Mouse (Mus musculus) lung, postnatal 25 days (tissue): ENCODE results near the gene Tcstv3.
A peak's percentile ranks its signal among the peaks of the same experiment; 100 is the strongest.
"Not testable (repeated sequence)": the region's sequence is repeated elsewhere in the genome, so short reads cannot be mapped to it uniquely, and the experiment has no call there.

Source experiments
- DNase-seq: peaks from one replicate; pipeline ENCODE4 v3.0.0; 2022; ENCODE audit warnings: low spot score

The Tcstv3 gene

DNA sequence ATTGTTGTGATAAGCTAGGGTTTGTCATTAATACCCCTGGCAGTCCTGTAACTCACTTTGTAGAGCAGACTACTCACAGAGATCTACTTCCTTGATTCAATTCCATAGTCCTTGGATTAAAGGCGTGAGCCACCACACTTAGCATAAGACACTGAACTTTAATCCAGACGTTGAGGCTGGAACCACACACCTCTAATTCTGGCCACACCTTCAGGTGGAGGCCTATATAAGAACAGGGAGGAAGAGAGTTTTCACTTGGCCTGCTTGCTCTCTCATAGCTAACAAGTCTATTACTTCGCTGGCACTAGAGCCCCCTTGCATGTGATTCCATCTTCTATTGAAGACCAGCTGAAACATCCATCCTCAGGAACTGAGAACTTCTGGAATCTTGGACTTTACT is at the start of gene Tcstv3:
TSS of gene Tcstv3 (plus strand) at position 301 of the 400 bp plus-strand sequence.
- not testable (repeated sequence) for DNase-seq

DNA sequence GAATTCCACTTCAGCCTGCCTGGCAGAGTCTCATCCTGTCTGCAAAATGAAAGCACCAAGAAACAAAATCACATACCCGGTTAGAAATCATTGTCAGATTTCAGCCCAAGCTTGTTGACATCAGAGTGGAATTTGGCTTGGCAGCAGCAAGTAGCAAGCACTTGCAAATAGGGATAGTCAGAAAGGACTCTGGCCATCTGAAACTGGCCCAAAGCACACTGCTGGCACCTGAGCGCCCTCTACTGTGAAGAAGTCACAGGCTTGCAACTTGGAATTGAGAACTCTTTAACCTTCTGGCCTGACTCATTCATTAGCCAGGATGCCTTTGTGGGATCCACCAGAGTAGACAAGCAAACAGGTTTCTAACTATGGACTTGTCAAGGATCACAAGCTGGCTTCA is 38.8 kb upstream of the Tcstv3 start:
- not testable (repeated sequence) for DNase-seq

DNA sequence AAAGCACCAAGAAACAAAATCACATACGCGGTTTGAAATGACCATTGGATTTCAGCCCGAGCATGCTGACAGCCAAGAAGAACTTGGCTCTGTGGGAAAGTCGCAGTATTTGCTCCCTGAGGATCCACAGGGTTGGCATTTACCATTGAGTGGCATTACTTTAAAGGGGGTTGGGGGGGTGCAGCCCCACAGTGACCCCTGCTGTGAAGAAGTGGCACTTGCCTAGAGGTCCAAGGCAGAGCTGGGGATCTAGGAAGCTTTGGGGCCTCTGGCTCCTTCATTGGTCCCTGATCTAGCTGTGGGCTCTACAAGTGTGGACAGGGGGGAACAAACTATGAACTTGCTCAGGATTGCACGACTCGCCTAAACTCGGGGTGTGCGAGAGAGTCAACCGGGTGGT is 37.9 kb upstream of the Tcstv3 start:
- DNase-seq, result no peak

DNA sequence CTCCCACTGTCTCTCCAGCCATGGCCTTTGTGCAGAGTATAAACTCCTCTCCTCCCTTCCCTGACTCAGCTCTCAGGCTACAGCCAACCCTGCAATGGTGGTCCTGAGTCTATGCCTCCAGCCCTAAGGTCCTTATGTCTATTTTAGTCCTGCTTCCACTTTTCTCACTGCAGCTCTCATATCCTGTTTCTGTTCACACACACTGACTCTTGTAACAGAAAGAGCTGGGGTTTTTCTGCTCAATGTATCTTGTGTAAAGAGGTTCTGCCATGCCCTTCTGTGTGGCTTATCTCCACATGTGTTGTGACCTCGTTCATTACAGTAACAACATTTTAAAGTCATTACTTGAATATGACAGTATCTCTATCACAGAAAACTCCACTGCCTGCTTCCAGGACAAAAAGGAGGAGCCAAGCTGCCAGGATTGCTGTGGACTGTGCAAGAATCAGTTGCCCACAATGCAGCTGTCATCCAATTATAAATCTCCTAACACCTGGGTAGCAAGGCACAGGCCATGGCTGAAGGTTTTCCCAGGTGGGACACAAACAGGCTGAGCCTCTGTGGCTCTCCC is 17.3 kb upstream of the Tcstv3 start:
- DNase-seq, result no peak

DNA sequence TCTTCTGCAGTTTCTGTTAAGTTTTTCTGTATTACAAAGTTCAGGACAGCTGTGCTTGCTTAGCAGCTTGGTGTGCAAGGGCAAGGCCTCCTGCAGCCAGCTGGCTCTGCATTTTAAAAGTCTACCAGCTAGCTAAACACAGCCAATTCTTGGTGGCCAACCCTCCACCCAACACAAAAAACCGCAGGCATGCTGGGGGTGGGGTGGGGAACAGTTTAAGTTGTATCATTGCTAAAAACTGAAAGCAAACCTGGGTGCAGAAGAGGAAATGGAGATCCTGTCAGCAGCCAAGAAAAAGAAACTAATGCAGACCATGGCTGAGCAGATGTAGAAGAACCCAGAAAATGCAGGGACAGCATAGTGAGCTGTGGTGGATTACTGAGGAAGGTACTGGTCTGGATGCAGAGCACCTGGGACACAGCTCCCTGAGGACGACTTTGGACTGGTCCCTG is 16.7 kb upstream of the Tcstv3 start, which contains the start of gene BC147527:
TSS of gene BC147527 (plus strand) at position 402 of the 452 bp plus-strand sequence.
- DNase-seq, result peak; percentile 33

DNA sequence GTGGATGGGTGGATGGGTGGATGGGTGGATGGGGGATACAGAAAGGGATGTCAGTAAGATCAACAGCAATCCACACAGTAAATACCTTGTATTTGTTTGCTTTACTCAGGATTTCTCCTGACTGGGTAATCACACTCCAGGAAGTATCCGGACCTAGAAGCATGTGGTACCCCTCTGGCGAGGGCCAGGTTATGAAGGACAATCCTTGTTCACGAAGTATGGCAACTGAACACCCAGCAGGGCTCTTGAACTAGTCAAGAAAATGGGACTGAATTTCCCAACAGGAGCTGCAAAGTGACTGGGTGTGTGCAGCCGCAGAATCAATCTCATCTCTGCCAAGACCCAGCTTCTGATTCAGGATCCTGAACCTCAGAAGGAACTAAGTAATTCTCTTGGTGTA is 15.8 kb upstream of the Tcstv3 start:
- no peak for DNase-seq

DNA sequence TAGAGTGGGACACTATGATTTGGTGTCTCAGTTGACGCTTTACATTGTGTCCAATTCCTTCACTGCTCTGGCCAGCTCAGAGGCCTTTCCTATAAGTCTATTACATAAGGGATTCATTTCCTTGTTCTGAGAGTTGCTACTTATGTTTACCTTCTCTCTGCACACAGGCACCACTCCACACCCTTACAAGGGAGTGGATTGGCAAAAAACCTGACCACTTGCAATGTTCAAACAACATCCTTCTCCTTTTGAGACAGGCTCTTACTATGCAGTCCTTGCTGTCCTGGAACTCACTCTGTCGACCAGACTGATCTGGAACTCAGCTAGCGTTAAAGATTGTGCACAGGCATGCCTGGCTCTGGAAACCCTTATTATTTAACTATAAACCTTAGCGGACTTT is 5.9 kb upstream of the Tcstv3 start:
- peak; percentile 38 for DNase-seq

DNA sequence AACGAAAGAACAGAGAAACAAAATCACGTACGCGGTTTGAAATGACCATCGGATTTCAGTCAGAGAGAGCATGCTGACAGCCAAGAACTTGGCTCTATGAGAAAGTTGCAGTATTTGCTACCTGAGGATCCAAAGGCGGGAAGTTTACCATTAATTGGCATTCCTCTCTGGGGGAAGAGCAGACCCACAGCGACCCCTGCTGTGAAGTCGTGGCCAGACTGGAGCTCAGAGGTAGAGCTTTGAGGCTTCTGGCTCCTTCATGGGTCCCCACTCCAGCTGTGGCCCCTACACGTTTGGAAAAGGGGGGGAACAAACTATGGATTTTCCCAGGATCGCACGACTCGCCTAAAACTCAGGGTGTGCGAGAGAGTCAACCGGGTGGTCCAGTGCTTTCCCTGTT is 3.1 kb upstream of the Tcstv3 start:
- DNase-seq, result no peak

DNA sequence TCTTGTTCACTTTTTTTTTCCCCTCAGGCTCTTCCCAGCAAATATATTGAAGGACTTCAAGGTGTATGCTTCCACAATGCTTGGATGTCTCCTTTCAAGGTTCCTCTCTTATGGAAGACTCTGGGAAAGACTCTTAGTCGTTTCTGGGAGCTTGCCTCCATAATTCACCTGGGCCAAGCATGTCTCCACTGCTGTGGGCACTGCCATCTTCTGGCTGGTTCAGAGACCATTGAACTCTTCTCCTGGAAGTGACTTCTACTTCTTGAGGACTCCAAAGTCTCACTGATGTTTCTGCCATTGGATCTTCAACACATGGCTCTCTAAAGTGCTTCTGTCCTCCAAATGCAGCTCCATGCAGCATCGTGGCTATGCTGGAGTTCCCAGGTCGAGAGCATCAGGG is 3.5 kb downstream of the Tcstv3 start:
- DNase-seq, result no peak

DNA sequence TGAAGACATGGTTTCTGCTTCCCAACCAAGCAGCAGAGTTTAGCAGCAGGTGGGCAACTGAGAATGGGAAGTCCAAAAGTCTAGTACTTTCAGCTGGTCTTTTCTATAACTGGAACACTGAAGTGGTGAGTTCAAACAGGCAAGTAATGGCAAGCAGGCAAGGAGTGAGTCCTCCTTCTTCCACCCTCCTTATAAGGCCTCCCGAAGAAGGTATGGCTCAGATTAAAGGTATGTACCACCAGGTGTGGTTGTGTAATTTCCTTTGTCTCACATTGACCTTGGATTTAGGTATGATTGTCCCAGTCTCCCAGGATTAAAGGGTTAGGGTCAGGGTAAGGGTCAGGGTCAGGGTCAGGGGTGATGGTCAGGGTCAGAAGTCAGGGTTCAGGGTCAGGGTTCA is 4.0 kb downstream of the Tcstv3 start:
- DNase-seq, result no peak
